33 mouse cellular contexts compared by ENCODE assay signal in the genomic region with DNA sequence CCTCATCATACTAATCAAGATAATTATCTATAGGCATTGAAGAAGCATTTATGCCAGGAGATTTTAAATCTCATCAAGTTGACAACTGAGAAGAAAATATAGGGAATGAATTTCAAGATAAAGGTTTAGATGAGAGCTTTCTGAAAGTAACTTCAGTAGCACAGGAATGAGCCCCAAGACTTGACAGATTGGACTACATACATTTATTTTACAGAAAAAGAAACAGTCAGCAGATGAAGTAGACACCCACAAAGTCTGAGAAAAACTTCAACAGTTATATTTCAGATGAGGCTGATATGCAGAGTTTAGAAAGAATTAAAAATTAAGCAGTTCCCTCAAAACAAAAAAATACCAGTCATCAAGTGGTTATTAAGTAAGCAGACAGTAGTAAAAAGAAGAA.
"Had no signal": no experiment of that assay in that cellular context is flagged by ENCODE, and none has a peak within 500 bp of the region (broad histone marks: within the 10 kb centered on the region; RNA-seq: fewer than 3 reads in every experiment).

No protein-coding gene starts in this region.

- H3K27ac ChIP-seq: heart, embryonic 10.5 days; heart, embryonic 13.5 days; heart, embryonic 15.5 days; hindbrain, embryonic 10.5 days; hindbrain, embryonic 12.5 days; hindbrain, embryonic 13.5 days; hindbrain, embryonic 14.5 days; hindbrain, embryonic 15.5 days; hindbrain, postnatal 0 days; intestine, embryonic 15.5 days; kidney, embryonic 15.5 days; kidney, postnatal 0 days; layer of hippocampus, adult 2 months had no signal

- ATAC-seq: hindbrain, embryonic 16.5 days; hindbrain, postnatal 0 days; intestine, embryonic 15.5 days; intestine, embryonic 16.5 days; intestine, postnatal 0 days had no signal

- DNase-seq: heart, postnatal 10 days; heart, postnatal 14 days; heart, postnatal 36 days; heart, postnatal 4 days; kidney, adult 11 months; kidney, adult 18-20 months; kidney, adult 2 months; kidney, adult 8-10 months; kidney, adult 9 months; kidney, postnatal 10 days; kidney, postnatal 14 days; kidney, postnatal 25 days; kidney, postnatal 36 days; kidney, postnatal 4 days; layer of hippocampus, adult 9-11 months; layer of hippocampus, postnatal 36 days had no signal

- H3K4me3 ChIP-seq: heart, embryonic 10.5 days; heart, embryonic 12.5 days; heart, embryonic 13.5 days; heart, embryonic 15.5 days; hindbrain, embryonic 10.5 days; hindbrain, embryonic 12.5 days; hindbrain, embryonic 13.5 days; hindbrain, embryonic 15.5 days; intestine, embryonic 15.5 days; kidney, embryonic 15.5 days; layer of hippocampus, adult 2 months had no signal
